Mouse (Mus musculus) mesoderm, embryonic 11.5 days (tissue): ENCODE results near the gene Gale.

ENCODE experiments used
- DNase-seq: peaks from one replicate; pipeline ENCODE4 v3.0.0-alpha.2; 2012; ENCODE audit warnings: low read depth, low spot score

The Gale gene

DNA sequence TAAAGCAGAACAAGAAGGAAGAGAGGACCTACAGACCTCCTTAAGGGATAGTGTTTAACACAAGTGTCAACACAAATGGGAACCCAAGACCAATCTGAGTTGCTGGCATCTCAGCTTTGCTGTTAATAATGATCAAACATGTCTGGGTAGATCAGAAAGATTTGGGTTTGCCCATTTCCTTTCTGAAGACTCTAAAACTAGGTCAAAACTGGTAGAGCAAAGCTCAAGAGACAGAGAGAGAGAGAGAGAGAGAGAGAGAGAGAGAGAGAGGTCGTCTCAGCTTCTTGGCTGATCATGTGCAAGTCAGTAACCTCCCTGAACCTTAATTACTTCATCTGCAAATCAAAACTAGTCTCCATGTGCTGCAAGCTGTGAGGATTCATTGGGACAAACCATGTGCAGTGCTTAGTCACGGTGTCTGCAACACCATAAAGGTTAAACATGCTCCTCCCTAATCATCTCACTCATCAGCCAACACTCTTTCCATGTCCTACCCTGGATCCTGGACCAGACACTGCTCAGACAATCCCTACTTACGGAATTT is 52.6 kb downstream of the Gale start:
- no peak for DNase-seq
